Mouse (Mus musculus) small intestine, adult 2 months (tissue): ENCODE results near the gene Cyp2b23.

Experiments used
- CTCF ChIP-seq: fragments of 200-500 bp; IDR thresholded peaks from 2 replicates; pipeline ENCODE4 v1.5.1; 2012; ENCODE audit warnings: low read depth, mild to moderate bottlenecking, control low read depth, inconsistent platforms, low read length, moderate library complexity, mixed read lengths; ENCODE audit not compliant: insufficient replicate concordance, insufficient read length; ENCODE audit errors: extremely low read depth
- POLR2A ChIP-seq: fragments of 200-500 bp; IDR thresholded peaks from 2 replicates; pipeline ENCODE4 v1.6.1; 2012; ENCODE audit warnings: low read depth, mild to moderate bottlenecking, control low read depth, inconsistent platforms, low read length, moderate library complexity

GRCm38 (mm10) chr7:26707061-26707460 is 20.8 kb upstream of the Cyp2b23 start:
- no peak for TF ChIP-seq POLR2A
- no peak for TF ChIP-seq CTCF
